Mouse (Mus musculus) liver, embryonic 13.5 days (tissue): ENCODE measurements at regions not wholly inside any gene's neighbourhood (a gene's known extent, or its start where the extent isn't known, plus 50 kb on each side); places are given as distances from the start of the nearest gene placed in this dataset.
A peak's percentile ranks its signal among the peaks of the same experiment; 100 is the strongest.
"Not testable (repeated sequence)": the region's sequence is repeated elsewhere in the genome, so short reads cannot be mapped to it uniquely, and the experiment has no call there.

Experiments used
- ATAC-seq: fragments of 200-750 bp; cut with Nextera tagmentation; 2 replicates; pipeline ENCODE4 v1.8.0; 2017; ENCODE audit warnings: low read depth, mild to moderate bottlenecking, moderate number of reproducible peaks, moderate library complexity
- DNase-seq: peaks from one replicate; pipeline ENCODE4 v3.0.0; 2022
- H3K27ac ChIP-seq: fragments of 300-500 bp; sonication (generic); 2 replicates; pipeline ENCODE4 v1.5.1; 2015; ENCODE audit warnings: moderate library complexity, mild to moderate bottlenecking, inconsistent platforms
- H3K27me3 ChIP-seq: fragments of 300-500 bp; sonication (generic); 2 replicates; pipeline ENCODE4 v1.6.1; 2015; ENCODE audit warnings: mild to moderate bottlenecking, inconsistent platforms
- H3K36me3 ChIP-seq: fragments of 300-500 bp; sonication (generic); 2 replicates; pipeline ENCODE4 v1.6.1; 2015; ENCODE audit warnings: mild to moderate bottlenecking, inconsistent platforms
- H3K4me1 ChIP-seq: fragments of 300-500 bp; sonication (generic); replicated peaks from 2 replicates; pipeline ENCODE4 v1.6.1; 2015; ENCODE audit warnings: inconsistent platforms
- H3K4me2 ChIP-seq: fragments of 300-500 bp; sonication (generic); 2 replicates; pipeline ENCODE4 v1.6.1; 2015; ENCODE audit warnings: inconsistent platforms, mild to moderate bottlenecking, moderate library complexity
- H3K4me3 ChIP-seq: fragments of 300-500 bp; sonication (generic); replicated peaks from 2 replicates; pipeline ENCODE4 v1.5.1; 2015; ENCODE audit warnings: mild to moderate bottlenecking, inconsistent platforms
- H3K9ac ChIP-seq: fragments of 300-500 bp; sonication (generic); 2 replicates; pipeline ENCODE4 v1.6.1; 2015; ENCODE audit warnings: mild to moderate bottlenecking, inconsistent platforms
- H3K9me3 ChIP-seq: fragments of 300-500 bp; sonication (generic); replicated peaks from 2 replicates; pipeline ENCODE4 v1.6.1; 2016; ENCODE audit warnings: inconsistent platforms
- WGBS: fragments of 180-500 bp; shearing (Covaris S2); methylation state at CpG from one replicate; pipeline ENCODE4 v1.1.7; 2015; ENCODE audit not compliant: insufficient replicate concordance; 5-methylcytosine and 5-hydroxymethylcytosine counted together

- 81% methylated on average over 10 of the region's 11 CpGs for WGBS
- not testable (repeated sequence) for H3K27me3 ChIP-seq, H3K4me3 ChIP-seq, H3K4me2 ChIP-seq, H3K36me3 ChIP-seq, H3K4me1 ChIP-seq, H3K27ac ChIP-seq, H3K9ac ChIP-seq, H3K9me3 ChIP-seq, DNase-seq, ATAC-seq
These were observed 199.4 kb upstream of the Cdk6 start for GRCm38 (mm10) chr5:3141841-3142240.

GRCm38 (mm10) chr5:3146544-3147295 is 194.6 kb upstream of the Cdk6 start:
- H3K4me2 ChIP-seq, DNase-seq: not testable (repeated sequence)
- 42% methylated on average over 10 of the region's 11 CpGs for whole genome bisulfite sequencing

GRCm38 (mm10) chr5:3149886-3150285 is 191.4 kb upstream of the Cdk6 start:
- not testable (repeated sequence) for H3K36me3 ChIP-seq, H3K4me3 ChIP-seq, H3K27ac ChIP-seq, H3K4me1 ChIP-seq, H3K27me3 ChIP-seq, H3K9ac ChIP-seq, ATAC-seq, H3K4me2 ChIP-seq, DNase-seq, H3K9me3 ChIP-seq
- WGBS = 30% methylated on average over 5 of the region's 5 CpGs

More at GRCm38 (mm10) chr5:3146544-3147295, 194.6 kb upstream of the Cdk6 start:
- ATAC-seq, H3K36me3 ChIP-seq, H3K27me3 ChIP-seq, H3K27ac ChIP-seq, H3K9me3 ChIP-seq, H3K9ac ChIP-seq, H3K4me3 ChIP-seq, H3K4me1 ChIP-seq: not testable (repeated sequence)

- H3K27ac ChIP-seq, ATAC-seq, H3K4me2 ChIP-seq, H3K9me3 ChIP-seq, H3K4me3 ChIP-seq, H3K4me1 ChIP-seq, DNase-seq, H3K36me3 ChIP-seq, H3K9ac ChIP-seq, H3K27me3 ChIP-seq: not testable (repeated sequence)
- WGBS = 59% methylated on average over 4 of the region's 4 CpGs
These were observed 190.5 kb upstream of the Cdk6 start for GRCm38 (mm10) chr5:3150766-3151165.

GRCm38 (mm10) chr5:3151534-3152148 is 189.6 kb upstream of the Cdk6 start:
- not testable (repeated sequence) for H3K27ac ChIP-seq, H3K4me1 ChIP-seq, H3K4me3 ChIP-seq, DNase-seq, H3K9ac ChIP-seq, H3K36me3 ChIP-seq, H3K9me3 ChIP-seq, ATAC-seq, H3K27me3 ChIP-seq, H3K4me2 ChIP-seq
- 14% methylated on average over 12 of the region's 12 CpGs for WGBS

- not testable (repeated sequence) for H3K9ac ChIP-seq, H3K27me3 ChIP-seq, H3K9me3 ChIP-seq, H3K4me1 ChIP-seq, DNase-seq, H3K27ac ChIP-seq, H3K36me3 ChIP-seq
- peak overlapping the region; percentile 49 for H3K4me2 ChIP-seq
- ATAC-seq = peak; percentile 36; the same call in 1 of the 2 replicates
- WGBS = 25% methylated on average over 26 of the region's 26 CpGs
- peak overlapping the region; percentile 25 for H3K4me3 ChIP-seq
These were observed 189.0 kb upstream of the Cdk6 start for GRCm38 (mm10) chr5:3152149-3152865.

- not testable (repeated sequence) for H3K27me3 ChIP-seq, H3K4me1 ChIP-seq, ATAC-seq, DNase-seq, H3K9me3 ChIP-seq, H3K4me3 ChIP-seq, H3K9ac ChIP-seq, H3K36me3 ChIP-seq, H3K4me2 ChIP-seq, H3K27ac ChIP-seq
- 74% methylated on average over 2 of the region's 2 CpGs for WGBS
These were observed 175.8 kb upstream of the Cdk6 start for GRCm38 (mm10) chr5:3165511-3165910.

GRCm38 (mm10) chr5:3166496-3166895 is 174.8 kb upstream of the Cdk6 start:
- H3K4me3 ChIP-seq, H3K9me3 ChIP-seq, ATAC-seq, H3K4me1 ChIP-seq, H3K4me2 ChIP-seq, H3K9ac ChIP-seq, H3K27ac ChIP-seq, H3K36me3 ChIP-seq, H3K27me3 ChIP-seq, DNase-seq: not testable (repeated sequence)
- WGBS = 63% methylated on average over 2 of the region's 2 CpGs

GRCm38 (mm10) chr5:3193592-3193991 is 147.7 kb upstream of the Cdk6 start:
- peaks cover 16% of the 10 kb centered on the region for H3K4me1 ChIP-seq
- H3K4me2 ChIP-seq, H3K27me3 ChIP-seq, H3K36me3 ChIP-seq, H3K27ac ChIP-seq, DNase-seq, H3K9ac ChIP-seq, H3K9me3 ChIP-seq, ATAC-seq, H3K4me3 ChIP-seq: not testable (repeated sequence)
- 83% methylated on average over 13 of the region's 13 CpGs for WGBS

GRCm38 (mm10) chr5:3197952-3198841 is 143.1 kb upstream of the Cdk6 start:
- H3K9ac ChIP-seq = no peak overlapping the region
- H3K36me3 ChIP-seq = no peaks in the 10 kb centered on the region
- H3K27ac ChIP-seq = no peak overlapping the region; the same call in 1 of the 2 replicates
- DNase-seq = peak; percentile 15
- WGBS = 23% methylated on average over 16 of the region's 16 CpGs
- H3K4me2 ChIP-seq = peak overlapping the region; percentile 33
- no peaks in the 10 kb centered on the region for H3K9me3 ChIP-seq
- peak; percentile 70 for ATAC-seq
- H3K4me1 ChIP-seq = peaks cover 19% of the 10 kb centered on the region
- H3K4me3 ChIP-seq = no peak overlapping the region
- H3K27me3 ChIP-seq = no peaks in the 10 kb centered on the region
